Mouse (Mus musculus) spleen, adult 10 weeks (tissue): ENCODE measurements around the gene Katna1. TPM values are rescaled to one million over a fixed set of nuclear protein-coding genes. Genes with fewer than 3 reads are reported as not detected.

Experiments
- polyA plus RNA-seq: library from polyadenylated mRNA; stranded (reverse); fragments of 350-450 nt; fragmentation: Illumina TruSeq; extraction: RNeasy Lipid Tissue Mini Kit (QIAGEN cat#74804); gene quantifications from one replicate; pipeline ENCODE4 v1.2.3, GENCODE M21; 2015; ENCODE audit warnings: low replicate concordance; ENCODE audit not compliant: insufficient read depth

Gene Katna1
- 54.5 TPM for polyA plus RNA-seq

DNA sequence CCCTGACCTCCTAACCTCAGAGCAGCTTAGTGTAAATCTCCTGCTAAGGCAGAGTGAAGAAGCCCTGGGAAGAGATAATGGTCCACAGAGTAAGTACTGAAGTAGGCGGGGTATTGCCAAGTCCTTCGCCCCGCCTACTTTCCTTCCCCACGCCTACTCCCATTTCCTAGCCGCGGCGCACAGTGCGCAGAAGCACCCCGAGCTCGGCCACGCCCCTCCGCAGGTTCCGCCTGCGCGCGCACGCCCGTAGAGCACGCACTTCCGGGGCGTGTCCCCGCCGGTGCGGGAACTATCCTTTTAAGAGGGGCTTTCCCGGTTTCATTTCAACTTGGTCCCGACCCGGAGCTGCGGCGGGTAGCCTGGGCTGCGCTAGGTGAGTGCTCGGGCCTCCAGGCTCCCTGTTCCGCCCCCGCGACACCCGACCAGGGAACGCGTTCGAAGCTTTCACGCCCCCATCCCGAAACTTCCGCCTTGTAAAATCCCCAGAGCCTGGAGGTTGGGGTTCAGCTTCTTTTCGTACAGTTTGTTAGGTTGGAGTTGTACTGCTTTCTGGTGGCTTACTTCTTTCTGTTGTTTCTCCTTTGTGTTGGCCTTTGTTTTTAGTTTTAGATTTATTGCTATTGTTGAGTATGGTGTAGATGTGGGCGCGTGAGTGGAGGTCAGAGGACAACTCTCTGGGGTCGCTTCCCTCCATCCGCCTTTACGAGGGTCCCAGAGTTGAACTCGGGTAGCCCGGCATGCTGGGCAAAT lies at the start of gene Katna1:
Gene Katna1, plus strand, starts transcription at position 250 of the 750 bp plus-strand sequence.

DNA sequence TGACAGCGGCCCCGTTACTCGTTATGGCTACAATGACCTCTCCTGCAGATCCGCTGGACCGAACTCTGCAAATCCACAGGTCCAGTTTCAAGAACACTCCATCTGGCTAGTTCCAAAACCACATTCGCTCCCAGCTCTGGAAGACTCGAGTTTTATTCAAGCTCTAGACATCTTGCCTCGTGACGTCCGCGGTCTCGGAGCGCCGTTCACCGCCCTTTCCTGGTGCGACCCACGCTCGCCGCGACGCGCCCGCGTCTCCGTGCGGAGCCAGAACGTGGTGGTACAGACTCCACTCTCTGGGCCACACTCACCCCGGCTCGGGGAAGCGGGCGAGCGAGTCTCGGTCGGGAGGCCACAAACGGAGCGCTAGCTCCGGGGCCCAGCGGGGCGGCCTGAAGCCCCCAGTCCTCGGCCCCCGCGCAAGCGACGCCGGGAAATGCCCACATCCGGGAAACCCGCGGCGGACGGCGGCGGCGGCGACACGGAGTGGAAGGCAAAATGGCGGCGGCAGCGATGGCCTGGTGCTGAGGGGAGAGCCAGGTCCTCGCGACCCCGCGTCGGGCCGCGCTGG lies 45.0 kb upstream of the Katna1 start, which contains the start of the genes Pcmt1 and Lats1:
Gene Pcmt1, minus strand, starts transcription at position 406 of the 571 bp plus-strand sequence.
Gene Lats1, plus strand, starts transcription at position 484 of the 571 bp plus-strand sequence.

DNA sequence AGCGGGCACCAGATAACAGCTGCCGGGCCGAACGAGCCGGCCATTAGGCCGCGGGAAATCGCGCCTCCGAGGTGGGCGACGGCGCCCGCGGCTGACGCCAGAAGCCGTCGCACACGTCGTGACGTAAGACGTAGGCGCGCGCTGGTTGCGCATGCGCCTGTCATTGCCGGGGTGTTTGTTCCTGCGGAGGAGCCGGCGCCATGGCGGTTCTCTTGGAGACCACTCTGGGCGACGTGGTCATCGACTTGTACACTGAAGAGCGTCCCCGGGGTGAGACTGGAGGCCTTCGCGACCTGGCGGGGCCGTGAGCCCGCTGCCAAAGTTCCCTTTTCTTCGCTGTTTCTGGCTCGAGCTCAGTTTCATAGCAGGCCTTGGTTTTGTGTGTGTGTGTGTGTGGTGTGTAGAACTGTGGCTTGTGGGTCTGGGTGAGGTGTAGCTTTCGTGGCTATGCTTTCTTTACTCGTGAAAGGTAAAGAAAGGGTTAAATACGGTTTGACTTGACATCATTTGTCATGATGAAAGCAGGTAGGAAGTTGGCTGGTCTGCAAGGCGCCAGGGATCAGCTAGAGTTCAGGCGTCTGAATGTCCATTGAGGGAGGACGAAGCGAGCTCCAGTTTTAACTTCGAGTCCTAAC lies 67.1 kb downstream of the Katna1 start, which contains the start of the genes Ginm1 and Ppil4:
Gene Ginm1, minus strand, starts transcription at position 74 of the 635 bp plus-strand sequence.
Gene Ppil4, plus strand, starts transcription at position 141 of the 635 bp plus-strand sequence.

Other genes starting within 250 kb of the Katna1 start
- 1.9 TPM for gene Lrp11, start 136.2 kb upstream of the Katna1 start, polyA plus RNA-seq
- gene Nup43, start 58.5 kb upstream of the Katna1 start, polyA plus RNA-seq = 28.4 TPM
- 73.1 TPM for gene Pcmt1, start 44.9 kb upstream of the Katna1 start, polyA plus RNA-seq
- 32.0 TPM for gene Lats1, start 44.8 kb upstream of the Katna1 start, polyA plus RNA-seq
- 60.1 TPM for gene Ginm1, start 66.8 kb downstream of the Katna1 start, polyA plus RNA-seq
- 72.2 TPM for gene Ppil4, start 66.9 kb downstream of the Katna1 start, polyA plus RNA-seq
- gene Zc3h12d, start 106.5 kb downstream of the Katna1 start, polyA plus RNA-seq = 55.3 TPM
- 132 TPM for gene Tab2, start 230.2 kb downstream of the Katna1 start, polyA plus RNA-seq